Mouse (Mus musculus): ENCODE data around the gene Ndst2. TPM values are rescaled to one million over a fixed set of nuclear protein-coding genes. Genes with fewer than 3 reads are reported as not detected.

Ndst2 gene
- 33.1 and 36.6 TPM in 2 replicates for polyA plus RNA-seq (2012; rRNA removed)

- DNase-seq (ENCODE audit: low spot score) = peak; percentile 90
Observed at GRCm38 (mm10) chr14:20733952-20734774, at the start of gene Ndst2. Gene Ndst2 (minus strand): TSS chr14:20734562.

- no peak for DNase-seq (ENCODE audit: low spot score)
Observed at GRCm38 (mm10) chr14:20783526-20783925, 49.2 kb upstream of the Ndst2 start.

GRCm38 (mm10) chr14:20782860-20783259 lies 48.5 kb upstream of the Ndst2 start:
- DNase-seq (ENCODE audit: low spot score) = no peak

- no peak for DNase-seq (ENCODE audit: low spot score)
Observed at GRCm38 (mm10) chr14:20780217-20780616, 45.9 kb upstream of the Ndst2 start.

GRCm38 (mm10) chr14:20778496-20778895 lies 44.1 kb upstream of the Ndst2 start:
- no peak for DNase-seq (ENCODE audit: low spot score)

- no peak for DNase-seq (ENCODE audit: low spot score)
Observed at GRCm38 (mm10) chr14:20775661-20776060, 41.3 kb upstream of the Ndst2 start.

- no peak for DNase-seq (ENCODE audit: low spot score)
Observed at GRCm38 (mm10) chr14:20773410-20773809, 39.0 kb upstream of the Ndst2 start.

- DNase-seq (ENCODE audit: low spot score) = no peak
Observed at GRCm38 (mm10) chr14:20772808-20773207, 38.4 kb upstream of the Ndst2 start.

GRCm38 (mm10) chr14:20771941-20772340 lies 37.6 kb upstream of the Ndst2 start:
- no peak for DNase-seq (ENCODE audit: low spot score)

GRCm38 (mm10) chr14:20768581-20768980 lies 34.2 kb upstream of the Ndst2 start:
- no peak for DNase-seq (ENCODE audit: low spot score)

GRCm38 (mm10) chr14:20767936-20768335 lies 33.6 kb upstream of the Ndst2 start:
- DNase-seq (ENCODE audit: low spot score) = no peak

- peak; percentile 87 for DNase-seq (ENCODE audit: low spot score)
Observed at GRCm38 (mm10) chr14:20765642-20766258, 31.4 kb upstream of the Ndst2 start.

- no peak for DNase-seq (ENCODE audit: low spot score)
Observed at GRCm38 (mm10) chr14:20764942-20765341, 30.6 kb upstream of the Ndst2 start.

GRCm38 (mm10) chr14:20758768-20759435 lies 24.5 kb upstream of the Ndst2 start:
- DNase-seq (ENCODE audit: low spot score) = no peak

GRCm38 (mm10) chr14:20757370-20757907 lies 23.1 kb upstream of the Ndst2 start:
- DNase-seq (ENCODE audit: low spot score) = peak; percentile 44

- no peak for DNase-seq (ENCODE audit: low spot score)
Observed at GRCm38 (mm10) chr14:20753792-20754191, 19.4 kb upstream of the Ndst2 start.

- DNase-seq (ENCODE audit: low spot score) = no peak
Observed at GRCm38 (mm10) chr14:20750503-20750902, 16.1 kb upstream of the Ndst2 start.

GRCm38 (mm10) chr14:20749494-20750051 lies 15.2 kb upstream of the Ndst2 start:
- DNase-seq (ENCODE audit: low spot score) = no peak

GRCm38 (mm10) chr14:20748388-20748787 lies 14.0 kb upstream of the Ndst2 start:
- DNase-seq (ENCODE audit: low spot score) = no peak

- no peak for DNase-seq (ENCODE audit: low spot score)
Observed at GRCm38 (mm10) chr14:20746935-20747334, 12.6 kb upstream of the Ndst2 start.

GRCm38 (mm10) chr14:20743614-20744013 lies 9.3 kb upstream of the Ndst2 start:
- DNase-seq (ENCODE audit: low spot score) = no peak

- no peak for DNase-seq (ENCODE audit: low spot score)
Observed at GRCm38 (mm10) chr14:20741301-20741700, 6.9 kb upstream of the Ndst2 start.
